Mouse (Mus musculus): ENCODE data around the gene Ctcfl.

- no peak for TF ChIP-seq EP300 (IDR thresholded peaks at IDR 0.05; ENCODE audit: insufficient read depth, low read depth, low read length)
- TF ChIP-seq CTCF (IDR thresholded peaks at IDR 0.05; ENCODE audit: low read depth, low read length): no peak
Observed at GRCm38 (mm10) chr2:173087405-173087804, 31.9 kb downstream of the Ctcfl start.

Measured in ES-Bruce4 (cell line).